Mouse (Mus musculus) 416B (cell line): ENCODE results near the gene Bora.
A peak's percentile ranks its signal among the peaks of the same experiment; 100 is the strongest.

Experiments used
- DNase-seq: peaks from one replicate; pipeline ENCODE4 v3.0.0; 2011; ENCODE audit warnings: low read depth

Gene Bora

GRCm38 (mm10) chr14:99063091-99063490 lies 17.1 kb downstream of the Bora start:
- DNase-seq: peak; percentile 55

GRCm38 (mm10) chr14:99071146-99071545 lies 25.1 kb downstream of the Bora start:
- no peak for DNase-seq

GRCm38 (mm10) chr14:99088947-99089346 lies 42.9 kb downstream of the Bora start:
- no peak for DNase-seq

GRCm38 (mm10) chr14:99099267-99099966 lies 53.4 kb downstream of the Bora start, which contains the start of the genes Pibf1 and Dis3:
Gene Pibf1, plus strand, starts transcription at chr14:99099424.
Gene Dis3, minus strand, starts transcription at chr14:99099770.
- DNase-seq: peak; percentile 97

- DNase-seq: peak; percentile 66
Measured at GRCm38 (mm10) chr14:99099967-99100587, 54.1 kb downstream of the Bora start.

GRCm38 (mm10) chr14:99103050-99103449 lies 57.0 kb downstream of the Bora start:
- DNase-seq: no peak

- DNase-seq: peak; percentile 54
Measured at GRCm38 (mm10) chr14:99104542-99105123, 58.6 kb downstream of the Bora start.

- DNase-seq: no peak
Measured at GRCm38 (mm10) chr14:99106671-99107070, 60.6 kb downstream of the Bora start.

GRCm38 (mm10) chr14:99107631-99108187 lies 61.7 kb downstream of the Bora start:
- DNase-seq: no peak

GRCm38 (mm10) chr14:99108762-99109161 lies 62.7 kb downstream of the Bora start:
- DNase-seq: peak; percentile 63

GRCm38 (mm10) chr14:99117576-99117975 lies 71.6 kb downstream of the Bora start:
- DNase-seq: peak; percentile 53

- no peak for DNase-seq
Measured at GRCm38 (mm10) chr14:99121584-99122339, 75.7 kb downstream of the Bora start.

- peak; percentile 39 for DNase-seq
Measured at GRCm38 (mm10) chr14:99124076-99124475, 78.1 kb downstream of the Bora start.
